Mouse (Mus musculus): ENCODE results near the gene Ndufa1. TPM values are rescaled to one million over a fixed set of nuclear protein-coding genes. Genes with fewer than 3 reads are reported as not detected.
"Not testable (repeated sequence)": the region's sequence is repeated elsewhere in the genome, so short reads cannot be mapped to it uniquely, and the experiment has no call there.

Gene Ndufa1
- polyA plus RNA-seq (2015; fragmentation: Nextera tagmentation; extraction: Ambion mirVana), result 592 and 661 TPM in 2 replicates

DNA sequence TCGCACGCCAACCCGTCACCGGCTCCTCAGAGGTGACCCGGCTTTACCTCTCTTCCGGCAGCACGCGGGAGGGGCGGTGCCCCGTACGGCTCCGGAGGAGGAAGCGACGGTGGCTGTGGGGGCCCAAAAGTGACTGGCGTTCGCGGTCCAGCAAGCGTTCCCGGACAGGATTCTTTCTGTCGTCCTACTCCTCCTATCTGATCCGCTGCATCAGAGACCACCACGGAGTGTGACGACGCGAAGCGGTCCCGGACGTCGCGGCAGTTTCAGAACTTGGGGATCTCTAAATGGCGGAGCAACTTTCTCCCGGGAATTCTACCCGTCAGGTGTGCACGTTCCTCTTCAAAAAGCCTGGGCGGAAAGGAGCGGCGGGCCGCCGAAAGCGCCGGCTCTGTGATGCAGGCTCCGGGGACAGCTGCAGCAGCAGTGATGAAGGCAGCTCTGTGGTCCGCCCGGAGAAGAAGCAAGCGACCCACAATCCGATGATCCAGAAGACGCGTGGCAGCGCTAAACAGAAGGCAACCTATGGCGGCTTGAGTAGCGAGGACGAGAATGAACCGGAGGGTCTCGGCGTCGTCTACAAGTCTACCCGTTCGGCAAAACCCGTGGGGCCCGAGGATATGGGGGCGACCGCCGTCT lies at the start of gene Ndufa1, which contains the start of gene Rnf113a1:
TSS of gene Ndufa1 (minus strand) at position 59 of the 639 bp plus-strand sequence.
TSS of gene Rnf113a1 (plus strand) at position 141 of the 639 bp plus-strand sequence.
- Histone ChIP-seq H3K9me3 (no peaks in the 10 kb centered on the region), H3K9ac (peak within 1 kb of the TSS; percentile 73), H3K27me3 (no peaks in the 10 kb centered on the region), H3K4me1 (replicated peaks) (peaks cover 14% of the 10 kb centered on the region; the same call in 1 of the 2 replicates), H3K4me2 (peak within 1 kb of the TSS; percentile 58), H3K27ac (replicated peaks) (peak within 1 kb of the TSS; percentile 84), H3K4me3 (peak within 1 kb of the TSS; percentile 51), H3K36me3 (peaks cover 10% of the 10 kb centered on the region; the same call in 1 of the 2 replicates)
- peak; percentile 92 for ATAC-seq (ENCODE audit: low read depth)
- 27% methylated on average over 63 of the region's 63 CpGs for WGBS

DNA sequence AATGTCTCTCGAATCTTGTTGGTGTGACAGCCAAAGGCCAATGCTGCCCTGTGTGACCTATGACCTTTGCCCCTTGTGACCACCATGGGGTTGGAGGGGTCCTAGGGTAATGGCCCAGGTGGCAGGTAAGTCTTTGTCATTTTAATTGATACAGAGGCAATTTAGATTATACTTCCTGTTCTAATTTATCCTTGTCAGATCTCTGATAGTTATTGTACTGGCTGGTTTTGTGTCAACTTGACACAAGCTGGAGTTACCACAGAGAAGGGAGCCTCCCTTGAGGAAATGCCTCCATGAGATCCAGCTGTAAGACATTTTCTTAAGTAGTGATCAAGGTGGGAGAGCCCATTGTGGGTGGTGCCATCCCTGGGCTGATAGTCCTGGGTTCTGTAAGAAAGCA lies 31.2 kb upstream of the Ndufa1 start, which contains the start of gene Rhox1:
TSS of gene Rhox1 (minus strand) at position 101 of the 400 bp plus-strand sequence.
- H3K4me1 ChIP-seq (replicated peaks); H3K4me3 ChIP-seq; ATAC-seq (ENCODE audit: low read depth); H3K27me3 ChIP-seq; H3K36me3 ChIP-seq; H3K9me3 ChIP-seq; H3K27ac ChIP-seq (replicated peaks); H3K4me2 ChIP-seq; H3K9ac ChIP-seq: not testable (repeated sequence)
- WGBS, result 83% methylated on average over 1 of the region's 1 CpGs

DNA sequence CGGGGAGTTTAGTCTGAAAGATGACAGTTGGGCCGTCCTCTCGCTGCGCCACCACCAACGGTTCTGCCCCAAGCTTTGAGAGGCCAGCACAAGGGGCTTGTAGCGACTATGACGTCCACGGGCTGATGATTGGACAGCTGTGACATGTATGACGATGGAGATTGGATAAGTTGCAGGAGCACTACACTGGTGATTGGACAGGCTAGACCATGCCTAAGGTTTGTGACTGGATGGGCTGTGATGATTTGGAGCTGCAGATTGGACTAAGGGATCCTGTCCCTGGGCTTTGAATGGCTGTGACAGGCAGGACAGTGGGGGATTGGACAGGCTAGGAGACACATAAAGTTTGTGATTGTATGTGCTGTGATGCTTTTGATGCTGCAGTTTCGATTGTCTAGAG lies 20.0 kb upstream of the Ndufa1 start, which contains the start of gene Gm9:
TSS of gene Gm9 (minus strand) at position 101 of the 400 bp plus-strand sequence.
- no peaks in the 10 kb centered on the region for H3K36me3 ChIP-seq
- no peak within 1 kb of the TSS for H3K27ac ChIP-seq (replicated peaks)
- ATAC-seq (ENCODE audit: low read depth), result no peak
- H3K9me3 ChIP-seq, result no peaks in the 10 kb centered on the region
- no peaks in the 10 kb centered on the region for H3K27me3 ChIP-seq
- 89% methylated on average over 10 of the region's 10 CpGs for WGBS
- H3K4me2 ChIP-seq, result no peak within 1 kb of the TSS
- H3K4me1 ChIP-seq (replicated peaks), result no peaks in the 10 kb centered on the region
- H3K9ac ChIP-seq, result no peak within 1 kb of the TSS
- H3K4me3 ChIP-seq, result no peak within 1 kb of the TSS

DNA sequence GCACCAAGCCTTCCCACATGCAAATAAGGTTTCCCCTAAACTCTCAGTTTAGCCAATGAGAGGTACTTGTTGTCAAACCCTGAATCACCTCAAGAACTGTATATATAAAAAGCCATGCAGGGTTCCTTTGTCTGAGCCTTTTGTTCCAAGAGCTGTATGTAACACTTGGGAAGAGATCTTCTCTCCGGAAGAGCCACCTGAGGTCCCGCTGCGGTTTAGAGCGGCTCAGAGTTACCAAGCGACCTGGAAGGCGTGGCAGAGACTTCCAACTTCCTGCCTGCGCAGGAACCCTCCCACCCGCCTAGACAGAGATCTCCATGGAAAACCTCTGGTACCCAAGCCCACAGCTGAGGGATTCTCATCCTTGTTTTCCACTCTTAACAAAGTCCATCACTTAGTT lies 7.7 kb upstream of the Ndufa1 start:
- H3K9me3 ChIP-seq, result no peaks in the 10 kb centered on the region
- no peak overlapping the region for H3K4me3 ChIP-seq
- no peaks in the 10 kb centered on the region for H3K27me3 ChIP-seq
- ATAC-seq (ENCODE audit: low read depth), result no peak
- no peak overlapping the region for H3K27ac ChIP-seq (replicated peaks)
- no peak overlapping the region for H3K9ac ChIP-seq
- H3K36me3 ChIP-seq, result no peaks in the 10 kb centered on the region
- H3K4me1 ChIP-seq (replicated peaks), result no peaks in the 10 kb centered on the region
- H3K4me2 ChIP-seq, result no peak overlapping the region
- 52% methylated on average over 8 of the region's 8 CpGs for WGBS

DNA sequence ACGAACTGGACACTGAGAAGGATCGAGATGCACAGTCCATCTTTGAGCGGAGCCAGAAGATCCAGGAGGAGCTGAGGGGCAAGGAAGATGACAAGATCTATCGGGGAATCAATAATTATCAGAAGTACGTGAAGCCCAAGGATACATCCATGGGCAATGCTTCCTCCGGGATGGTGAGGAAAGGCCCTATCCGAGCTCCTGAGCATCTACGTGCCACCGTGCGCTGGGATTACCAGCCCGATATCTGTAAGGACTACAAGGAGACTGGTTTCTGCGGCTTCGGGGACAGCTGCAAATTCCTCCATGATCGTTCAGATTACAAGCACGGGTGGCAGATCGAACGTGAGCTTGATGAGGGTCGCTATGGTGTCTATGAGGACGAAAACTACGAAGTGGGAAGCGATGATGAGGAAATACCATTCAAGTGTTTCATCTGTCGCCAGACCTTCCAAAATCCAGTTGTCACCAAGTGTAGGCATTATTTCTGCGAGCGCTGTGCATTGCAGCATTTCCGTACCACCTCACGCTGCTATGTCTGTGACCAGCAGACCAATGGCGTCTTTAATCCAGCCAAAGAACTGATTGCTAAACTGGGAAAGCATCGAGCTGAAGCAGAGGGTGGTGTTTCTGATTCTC lies 899 bp upstream of the Ndufa1 start:
- Histone ChIP-seq H3K27ac (replicated peaks) (peak overlapping the region; percentile 84), H3K9me3 (no peaks in the 10 kb centered on the region), H3K4me1 (replicated peaks) (peaks cover 14% of the 10 kb centered on the region; the same call in 1 of the 2 replicates), H3K4me2 (peak overlapping the region; percentile 58), H3K9ac (peak overlapping the region; percentile 73), H3K4me3 (peak overlapping the region; percentile 51), H3K36me3 (peaks cover 9% of the 10 kb centered on the region; the same call in 1 of the 2 replicates), H3K27me3 (no peaks in the 10 kb centered on the region)
- peak; percentile 49 for ATAC-seq (ENCODE audit: low read depth)
- WGBS, result 24% methylated on average over 28 of the region's 28 CpGs

DNA sequence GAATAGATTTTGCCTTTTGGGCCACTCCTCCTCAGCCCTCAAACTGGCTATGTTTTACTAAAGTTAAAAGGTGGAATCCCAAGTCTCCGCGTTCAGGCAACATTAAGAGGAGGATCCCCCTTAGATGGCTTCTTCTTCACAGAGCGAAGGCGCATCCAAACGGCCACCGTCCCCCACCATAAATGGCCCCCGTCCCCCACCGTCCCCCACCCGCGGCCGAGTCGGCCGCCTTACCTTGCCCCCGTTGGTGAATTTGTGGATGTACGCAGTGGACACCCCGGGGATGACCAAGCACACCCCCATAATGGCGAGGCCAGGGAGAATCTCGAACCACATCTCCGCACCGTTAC lies 233 bp downstream of the Ndufa1 start:
- WGBS, result 23% methylated on average over 20 of the region's 20 CpGs
- no peaks in the 10 kb centered on the region for H3K27me3 ChIP-seq
- peak overlapping the region; percentile 51 for H3K4me3 ChIP-seq
- no peak for ATAC-seq (ENCODE audit: low read depth)
- H3K27ac ChIP-seq (replicated peaks), result peak overlapping the region; percentile 84; the same call in 1 of the 2 replicates
- peaks cover 14% of the 10 kb centered on the region; the same call in 1 of the 2 replicates for H3K4me1 ChIP-seq (replicated peaks)
- H3K9ac ChIP-seq, result peak overlapping the region; percentile 73
- peaks cover 10% of the 10 kb centered on the region; the same call in 1 of the 2 replicates for H3K36me3 ChIP-seq
- H3K9me3 ChIP-seq, result no peaks in the 10 kb centered on the region
- H3K4me2 ChIP-seq, result peak overlapping the region; percentile 58

DNA sequence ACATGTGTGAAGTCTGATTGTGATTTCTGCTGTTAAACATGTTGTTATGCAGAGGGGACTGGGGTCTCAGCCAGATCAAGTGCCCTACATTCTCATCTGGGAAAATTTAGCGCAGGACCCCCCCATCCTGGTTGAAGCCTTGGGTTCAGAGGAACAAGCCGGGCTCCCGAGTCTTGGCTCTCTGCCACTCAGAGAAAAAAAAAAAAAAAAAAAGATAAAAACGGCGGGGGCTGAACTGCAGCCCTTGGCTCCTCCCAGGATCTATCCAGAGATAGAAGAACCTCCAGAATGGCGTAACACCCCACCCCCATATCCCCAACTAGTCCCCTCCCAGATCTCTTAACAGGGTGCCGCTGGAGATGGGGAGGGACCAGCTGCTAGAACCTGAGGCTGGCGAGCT lies 6.6 kb downstream of the Ndufa1 start:
- H3K27ac ChIP-seq (replicated peaks); H3K4me3 ChIP-seq; H3K27me3 ChIP-seq; H3K4me2 ChIP-seq; H3K4me1 ChIP-seq (replicated peaks); H3K9me3 ChIP-seq; ATAC-seq (ENCODE audit: low read depth); H3K9ac ChIP-seq: not testable (repeated sequence)
- 71% methylated on average over 8 of the region's 8 CpGs for WGBS
- H3K36me3 ChIP-seq, result peaks cover 10% of the 10 kb centered on the region; the same call in 1 of the 2 replicates

DNA sequence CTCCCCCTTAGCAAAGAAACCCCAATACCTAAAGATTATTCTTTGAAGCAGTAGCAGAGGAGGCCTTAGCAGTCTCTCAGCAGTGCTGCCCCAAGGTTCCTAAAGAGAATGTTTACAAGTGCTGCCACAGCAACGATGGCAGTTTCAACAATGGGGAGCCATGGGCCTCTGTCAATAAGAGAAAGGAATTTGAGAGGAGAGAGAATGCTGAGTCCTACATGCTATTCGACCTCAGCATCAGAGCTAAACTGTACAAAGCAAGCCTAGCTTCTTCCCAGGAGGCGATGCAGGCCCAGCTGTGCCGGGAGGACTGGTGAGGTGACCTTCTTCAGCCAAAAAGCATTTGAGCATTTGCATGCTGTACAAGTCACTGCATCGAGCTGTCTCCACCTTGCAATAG lies 22.2 kb downstream of the Ndufa1 start, which contains the start of gene Akap14:
TSS of gene Akap14 (minus strand) at position 101 of the 400 bp plus-strand sequence.
- H3K27me3 ChIP-seq, result no peaks in the 10 kb centered on the region
- no peak for ATAC-seq (ENCODE audit: low read depth)
- no peak within 1 kb of the TSS for H3K27ac ChIP-seq (replicated peaks)
- H3K4me3 ChIP-seq, result no peak within 1 kb of the TSS
- no peak within 1 kb of the TSS for H3K4me2 ChIP-seq
- no peak within 1 kb of the TSS for H3K9ac ChIP-seq
- no peaks in the 10 kb centered on the region for H3K4me1 ChIP-seq (replicated peaks)
- no peaks in the 10 kb centered on the region for H3K36me3 ChIP-seq
- no peaks in the 10 kb centered on the region for H3K9me3 ChIP-seq
- WGBS, result 40% methylated on average over 5 of the region's 5 CpGs

DNA sequence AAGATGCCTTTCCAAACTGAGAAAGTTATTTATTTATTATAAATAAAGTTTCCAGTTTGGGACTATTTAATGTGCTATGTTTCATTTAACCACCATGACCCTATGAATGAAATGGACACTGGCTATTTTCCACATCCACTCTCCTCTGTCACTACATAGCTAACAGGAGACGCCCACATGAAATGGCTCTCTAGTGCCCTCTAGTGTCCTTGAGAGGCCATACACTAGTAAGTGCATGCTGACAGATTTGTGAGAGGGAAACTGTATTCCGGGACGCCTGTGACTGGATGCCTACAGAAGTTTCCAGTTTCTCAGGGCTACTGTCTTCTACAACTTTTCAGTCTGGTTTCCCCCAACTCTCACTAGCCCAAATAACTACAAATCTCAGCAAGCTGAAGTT lies 23.9 kb downstream of the Ndufa1 start:
- H3K9ac ChIP-seq, result no peak overlapping the region
- no peak overlapping the region for H3K4me3 ChIP-seq
- H3K36me3 ChIP-seq, result no peaks in the 10 kb centered on the region
- H3K9me3 ChIP-seq, result no peaks in the 10 kb centered on the region
- H3K4me1 ChIP-seq (replicated peaks), result no peaks in the 10 kb centered on the region
- no peaks in the 10 kb centered on the region for H3K27me3 ChIP-seq
- H3K27ac ChIP-seq (replicated peaks), result no peak overlapping the region
- no peak overlapping the region for H3K4me2 ChIP-seq
- 44% methylated on average over 3 of the region's 3 CpGs for WGBS
- no peak for ATAC-seq (ENCODE audit: low read depth)

DNA sequence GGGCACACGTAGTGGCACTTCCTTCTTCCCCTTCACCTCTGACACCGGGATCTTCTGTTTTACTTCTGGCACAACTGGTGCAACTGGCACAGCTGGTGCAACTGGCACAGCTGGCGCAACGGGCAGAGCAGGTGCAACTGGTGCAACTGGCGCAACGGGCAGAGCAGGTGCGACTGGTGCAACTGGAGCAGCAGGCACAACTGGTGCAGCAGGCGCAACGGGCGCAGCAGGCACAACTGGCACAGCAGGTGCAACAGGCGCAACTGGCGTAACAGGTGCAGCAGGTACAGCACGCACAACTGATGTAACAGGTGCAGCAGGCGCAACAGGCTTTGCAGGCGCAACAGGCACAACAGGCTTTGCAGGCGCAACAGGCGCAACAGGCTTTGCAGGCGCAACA lies 27.8 kb downstream of the Ndufa1 start:
- H3K36me3 ChIP-seq, result no peaks in the 10 kb centered on the region
- 83% methylated on average over 18 of the region's 18 CpGs for WGBS
- H3K4me3 ChIP-seq, result no peak overlapping the region
- H3K9ac ChIP-seq, result no peak overlapping the region
- H3K27me3 ChIP-seq, result no peaks in the 10 kb centered on the region
- no peak for ATAC-seq (ENCODE audit: low read depth)
- H3K9me3 ChIP-seq, result no peaks in the 10 kb centered on the region
- no peaks in the 10 kb centered on the region for H3K4me1 ChIP-seq (replicated peaks)
- no peak overlapping the region for H3K27ac ChIP-seq (replicated peaks)
- H3K4me2 ChIP-seq, result no peak overlapping the region

DNA sequence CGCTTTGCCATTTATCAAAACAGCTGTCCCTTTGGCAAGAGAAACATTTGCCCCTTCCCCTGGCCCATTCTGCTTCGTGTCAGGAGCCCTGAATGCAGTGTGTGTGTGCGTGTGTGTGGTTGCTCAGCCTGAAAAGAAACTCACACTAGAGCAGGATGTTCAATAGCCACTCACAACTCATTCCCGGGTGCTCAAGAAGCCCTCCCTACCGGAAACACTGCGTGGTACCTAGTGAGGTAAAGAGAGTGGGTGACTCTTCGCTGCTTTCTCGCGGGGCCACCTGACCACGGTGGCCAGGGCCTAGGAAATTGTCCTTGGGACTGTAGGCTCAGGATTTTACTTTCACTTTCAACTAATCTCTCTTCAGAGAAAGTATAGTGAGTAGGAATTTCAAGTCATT lies 29.8 kb downstream of the Ndufa1 start:
- no peak overlapping the region for H3K9ac ChIP-seq
- 78% methylated on average over 10 of the region's 10 CpGs for WGBS
- H3K4me1 ChIP-seq (replicated peaks), result no peaks in the 10 kb centered on the region
- no peak overlapping the region for H3K27ac ChIP-seq (replicated peaks)
- 0 out of 2 replicates have a peak, but pooled peaks cover 2% of the 10 kb centered on the region for H3K36me3 ChIP-seq
- H3K4me2 ChIP-seq, result no peak overlapping the region
- H3K27me3 ChIP-seq, result no peaks in the 10 kb centered on the region
- no peak for ATAC-seq (ENCODE audit: low read depth)
- no peak overlapping the region for H3K4me3 ChIP-seq
- H3K9me3 ChIP-seq, result no peaks in the 10 kb centered on the region

DNA sequence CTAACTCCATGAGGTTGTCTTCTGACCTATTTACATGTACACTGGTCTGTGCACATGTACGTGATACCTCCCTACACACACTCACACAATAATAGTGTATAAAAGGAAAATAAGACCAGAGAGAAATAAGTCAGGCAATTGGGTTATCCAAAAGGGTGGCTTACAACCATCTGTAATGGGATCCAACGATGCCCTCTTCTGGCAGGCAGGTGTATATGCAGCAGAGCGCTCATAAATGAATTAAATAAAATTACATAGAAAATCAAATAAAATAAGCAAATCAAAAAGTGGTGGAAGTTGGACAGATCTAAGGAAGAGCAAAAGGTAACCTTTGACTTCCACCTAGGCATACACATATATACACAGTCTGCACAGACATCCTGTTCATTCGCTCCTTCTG lies 33.1 kb downstream of the Ndufa1 start:
- WGBS, result 54% methylated on average over 4 of the region's 4 CpGs
- H3K4me1 ChIP-seq (replicated peaks), result no peaks in the 10 kb centered on the region

More for the DNA sequence above, 33.1 kb downstream of the Ndufa1 start:
- Histone ChIP-seq H3K27me3 (no peaks in the 10 kb centered on the region), H3K9ac (no peak overlapping the region), H3K36me3 (peaks cover 12% of the 10 kb centered on the region; the same call in 1 of the 2 replicates), H3K9me3 (no peaks in the 10 kb centered on the region), H3K27ac (replicated peaks) (no peak overlapping the region), H3K4me3 (no peak overlapping the region), H3K4me2 (no peak overlapping the region)
- no peak for ATAC-seq (ENCODE audit: low read depth)
